Mouse (Mus musculus): ENCODE data around the gene Slc11a1.

DNA sequence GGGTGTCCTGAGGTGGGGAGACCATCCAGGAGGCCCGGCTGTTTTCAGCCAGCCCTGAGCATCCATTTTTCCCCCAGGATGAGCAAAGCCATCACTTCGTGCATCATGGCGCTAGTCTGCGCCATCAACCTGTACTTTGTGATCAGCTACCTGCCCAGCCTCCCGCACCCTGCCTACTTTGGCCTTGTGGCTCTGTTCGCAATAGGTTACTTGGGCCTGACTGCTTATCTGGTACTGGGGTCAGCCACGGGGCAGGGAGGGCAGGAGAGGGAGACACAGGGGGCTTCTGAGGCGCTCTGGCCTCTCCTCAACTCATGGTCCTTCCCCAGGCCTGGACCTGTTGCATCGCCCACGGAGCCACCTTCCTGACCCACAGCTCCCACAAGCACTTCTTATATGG lies 10.1 kb downstream of the Slc11a1 start:
- TF ChIP-seq CTCF (IDR thresholded peaks at IDR 0.05; ENCODE audit: borderline replicate concordance, control insufficient read depth, extremely low read depth, insufficient read depth, low read length, poor library complexity) (no peak), POLR2A (IDR thresholded peaks at IDR 0.05; ENCODE audit: control insufficient read depth, extremely low read depth, insufficient read depth, low read length, poor library complexity) (no peak)
